Mouse (Mus musculus): ENCODE data around the gene Lcn8. TPM values are rescaled to one million over a fixed set of nuclear protein-coding genes. Genes with fewer than 3 reads are reported as not detected.
"Not testable (repeated sequence)": the region's sequence is repeated elsewhere in the genome, so short reads cannot be mapped to it uniquely, and the experiment has no call there.

Gene Lcn8
- total RNA-seq, 2 experiments from 2014 or later: not detected

- no peak for DNase-seq (ENCODE audit: low spot score in 2 of 2)
Measured at GRCm38 (mm10) chr2:25664125-25664524, 11.2 kb downstream of the Lcn8 start.

- DNase-seq (ENCODE audit: low spot score in 2 of 2): no peak
Measured at GRCm38 (mm10) chr2:25666516-25666915, 13.6 kb downstream of the Lcn8 start.

- no peak for DNase-seq (ENCODE audit: low spot score in 2 of 2)
Measured at GRCm38 (mm10) chr2:25676486-25676885, 23.6 kb downstream of the Lcn8 start, which contains the start of gene Lcn6. Gene Lcn6 (plus strand): TSS chr2:25676786.

GRCm38 (mm10) chr2:25679559-25679958, 26.6 kb downstream of the Lcn8 start:
- DNase-seq (ENCODE audit: low spot score in 2 of 2): no peak

- no peak for DNase-seq (ENCODE audit: low spot score in 2 of 2)
Measured at GRCm38 (mm10) chr2:25682426-25682825, 29.5 kb downstream of the Lcn8 start, which contains the start of gene Lcn10. Gene Lcn10 (plus strand): TSS chr2:25682726.

GRCm38 (mm10) chr2:25686941-25687340, 34.0 kb downstream of the Lcn8 start:
- DNase-seq (ENCODE audit: low spot score in 2 of 2): no peak

- DNase-seq (ENCODE audit: low spot score in 2 of 2): peak; percentile 42 to 54
Measured at GRCm38 (mm10) chr2:25694605-25695004, 41.7 kb downstream of the Lcn8 start.

GRCm38 (mm10) chr2:25696951-25697350, 44.0 kb downstream of the Lcn8 start:
- DNase-seq (ENCODE audit: low spot score in 2 of 2): no peak

- no peak for DNase-seq (ENCODE audit: low spot score in 2 of 2)
Measured at GRCm38 (mm10) chr2:25698696-25699095, 45.8 kb downstream of the Lcn8 start.

- DNase-seq (ENCODE audit: low spot score in 2 of 2): not testable (repeated sequence)
Measured at GRCm38 (mm10) chr2:25699743-25700142, 46.8 kb downstream of the Lcn8 start, which contains the start of gene Obp2a. Gene Obp2a (plus strand): TSS chr2:25700043.

GRCm38 (mm10) chr2:25701001-25701400, 48.1 kb downstream of the Lcn8 start:
- DNase-seq (ENCODE audit: low spot score in 2 of 2): no peak

GRCm38 (mm10) chr2:25703706-25704105, 50.8 kb downstream of the Lcn8 start:
- DNase-seq (ENCODE audit: low spot score in 2 of 2): no peak

Other genes with a start within 250 kb of the Lcn8 start
- gene Fut7, start 229.9 kb upstream of the Lcn8 start, total RNA-seq (2021): under 1 TPM; 0.31 to 0.81 TPM
- gene Abca2, start 224.4 kb upstream of the Lcn8 start, total RNA-seq (2021): 100 to 1,000 TPM; 140 to 141 TPM
- under 1 TPM in 1 of 2 experiments, not detected in 1; 0.58 TPM for gene Clic3, start 196.3 kb upstream of the Lcn8 start, total RNA-seq (2021)
- 10 to 100 TPM; 52.1 to 57.7 TPM for gene Paxx, start 192.0 kb upstream of the Lcn8 start, total RNA-seq (2021)
- gene Ptgds, start 183.1 kb upstream of the Lcn8 start, total RNA-seq (2021): 100 to 1,000 TPM; 234 to 420 TPM
- gene Lcn12, start 159.2 kb upstream of the Lcn8 start, total RNA-seq (2021): not detected
- gene Fbxw5, start 152.4 kb upstream of the Lcn8 start, total RNA-seq (2021): 100 to 1,000 TPM; 130 to 134 TPM
- gene C8g, start 151.4 kb upstream of the Lcn8 start, total RNA-seq (2021): 1 to 10 TPM; 1.5 to 1.7 TPM
- gene Traf2, start 106.2 kb upstream of the Lcn8 start, total RNA-seq (2021): 10 to 100 TPM in 1 of 2 experiments, 1 to 10 TPM in 1; 9.8 to 11.1 TPM
- gene Edf1, start 95.3 kb upstream of the Lcn8 start, total RNA-seq (2021): 100 to 1,000 TPM; 214 to 226 TPM
- gene Mamdc4, start 78.3 kb upstream of the Lcn8 start, total RNA-seq (2021): 1 to 10 TPM; 1.7 to 2.6 TPM
- gene Phpt1, start 77.9 kb upstream of the Lcn8 start, total RNA-seq (2021): 10 to 100 TPM; 81.2 to 83.8 TPM
- gene Ajm1, start 71.4 kb upstream of the Lcn8 start, total RNA-seq (2021): 100 to 1,000 TPM in 1 of 2 experiments, 10 to 100 TPM in 1; 99.8 to 103 TPM
- 100 to 1,000 TPM; 105 to 107 TPM for gene Rabl6, start 44.6 kb upstream of the Lcn8 start, total RNA-seq (2021)
- gene Ccdc183, start 35.4 kb upstream of the Lcn8 start, total RNA-seq (2021): not detected
- gene Tmem141, start 31.1 kb upstream of the Lcn8 start, total RNA-seq (2021): 10 to 100 TPM; 25.0 TPM
- gene Fcna, start 25.1 kb upstream of the Lcn8 start, total RNA-seq (2021): 1 to 10 TPM; 1.0 to 1.4 TPM
- not detected for gene Lcn5, start 4.8 kb downstream of the Lcn8 start, total RNA-seq (2021)
- not detected for gene Lcn6, start 23.7 kb downstream of the Lcn8 start, total RNA-seq (2021)
- not detected for gene Lcn10, start 29.6 kb downstream of the Lcn8 start, total RNA-seq (2021)
- not detected for gene Obp2a, start 46.9 kb downstream of the Lcn8 start, total RNA-seq (2021)
- 10 to 100 TPM; 80.9 to 82.5 TPM for gene Bmyc, start 53.6 kb downstream of the Lcn8 start, total RNA-seq (2021)
- gene Obp2b, start 83.9 kb downstream of the Lcn8 start, total RNA-seq (2021): not detected
- gene Lcn3, start 112.4 kb downstream of the Lcn8 start, total RNA-seq (2021): not detected
- gene Lcn11, start 123.9 kb downstream of the Lcn8 start, total RNA-seq (2021): not detected
- not detected for gene Gm13539, start 129.1 kb downstream of the Lcn8 start, total RNA-seq (2021)
- not detected for gene Glt6d1, start 162.7 kb downstream of the Lcn8 start, total RNA-seq (2021)
- gene Lcn9, start 170.0 kb downstream of the Lcn8 start, total RNA-seq (2021): not detected
- not detected for gene Sohlh1, start 194.1 kb downstream of the Lcn8 start, total RNA-seq (2021)
- gene Kcnt1, start 210.6 kb downstream of the Lcn8 start, total RNA-seq (2021): 10 to 100 TPM; 43.8 to 69.9 TPM

Measured in layer of hippocampus, postnatal 14 days (tissue).